Mouse (Mus musculus) retina, embryonic 14.5 days (tissue): ENCODE data around the gene Hes1.

Source experiments
- DNase-seq: peaks from one replicate; pipeline ENCODE4 v3.0.0-alpha.2; 2015; ENCODE audit warnings: low spot score

Hes1 gene

GRCm38 (mm10) chr16:30063984-30064453 is at the start of gene Hes1:
Hes1 (plus strand) TSS chr16:30064384.
- DNase-seq: peak; percentile 91

GRCm38 (mm10) chr16:30016064-30016463 is 48.1 kb upstream of the Hes1 start:
- DNase-seq: no peak

- peak; percentile 65 for DNase-seq
These were observed 44.1 kb upstream of the Hes1 start for GRCm38 (mm10) chr16:30020124-30020523.

- DNase-seq: no peak
These were observed 41.8 kb upstream of the Hes1 start for GRCm38 (mm10) chr16:30022352-30022751.

- no peak for DNase-seq
These were observed 41.0 kb upstream of the Hes1 start for GRCm38 (mm10) chr16:30022890-30023797.

- DNase-seq: no peak
These were observed 39.4 kb upstream of the Hes1 start for GRCm38 (mm10) chr16:30024681-30025262.

GRCm38 (mm10) chr16:30028184-30028583 is 36.0 kb upstream of the Hes1 start:
- DNase-seq: no peak

GRCm38 (mm10) chr16:30029264-30030003 is 34.8 kb upstream of the Hes1 start:
- no peak for DNase-seq

GRCm38 (mm10) chr16:30032326-30032904 is 31.8 kb upstream of the Hes1 start:
- DNase-seq: no peak

GRCm38 (mm10) chr16:30033390-30033789 is 30.8 kb upstream of the Hes1 start:
- no peak for DNase-seq

- DNase-seq: no peak
These were observed 30.2 kb upstream of the Hes1 start for GRCm38 (mm10) chr16:30034001-30034400.

GRCm38 (mm10) chr16:30034521-30034920 is 29.7 kb upstream of the Hes1 start:
- no peak for DNase-seq

GRCm38 (mm10) chr16:30034979-30035440 is 29.2 kb upstream of the Hes1 start:
- no peak for DNase-seq

- DNase-seq: no peak
These were observed 28.1 kb upstream of the Hes1 start for GRCm38 (mm10) chr16:30036104-30036503.

GRCm38 (mm10) chr16:30038663-30039593 is 25.3 kb upstream of the Hes1 start:
- peak; percentile 87 for DNase-seq

- DNase-seq: no peak
These were observed 24.3 kb upstream of the Hes1 start for GRCm38 (mm10) chr16:30039841-30040240.

GRCm38 (mm10) chr16:30042859-30043258 is 21.3 kb upstream of the Hes1 start:
- no peak for DNase-seq

- no peak for DNase-seq
These were observed 18.6 kb upstream of the Hes1 start for GRCm38 (mm10) chr16:30045615-30046014.

GRCm38 (mm10) chr16:30047010-30047409 is 17.2 kb upstream of the Hes1 start:
- no peak for DNase-seq

GRCm38 (mm10) chr16:30047421-30047831 is 16.8 kb upstream of the Hes1 start:
- DNase-seq: no peak
